Mouse (Mus musculus) embryo, embryonic 11.5 days (tissue): ENCODE measurements around the gene Mllt6.

Experiments
- DNase-seq: peaks from one replicate; pipeline ENCODE4 v3.0.0-alpha.2; 2012; ENCODE audit warnings: low read depth, low spot score

Mllt6 gene

GRCm38 (mm10) chr11:97668160-97668559 lies 4.9 kb downstream of the Mllt6 start:
- DNase-seq = no peak

- DNase-seq = no peak
Observed at GRCm38 (mm10) chr11:97669268-97669667, 6.1 kb downstream of the Mllt6 start.

- DNase-seq = no peak
Observed at GRCm38 (mm10) chr11:97669829-97670228, 6.6 kb downstream of the Mllt6 start.

- no peak for DNase-seq
Observed at GRCm38 (mm10) chr11:97670234-97671176, 7.3 kb downstream of the Mllt6 start.

- no peak for DNase-seq
Observed at GRCm38 (mm10) chr11:97671177-97671527, 7.9 kb downstream of the Mllt6 start.

GRCm38 (mm10) chr11:97673148-97673547 lies 9.9 kb downstream of the Mllt6 start:
- no peak for DNase-seq

GRCm38 (mm10) chr11:97676050-97676754 lies 13.0 kb downstream of the Mllt6 start:
- DNase-seq = no peak

- no peak for DNase-seq
Observed at GRCm38 (mm10) chr11:97677381-97677780, 14.2 kb downstream of the Mllt6 start.

- no peak for DNase-seq
Observed at GRCm38 (mm10) chr11:97677842-97678241, 14.6 kb downstream of the Mllt6 start.

- DNase-seq = no peak
Observed at GRCm38 (mm10) chr11:97678301-97678700, 15.1 kb downstream of the Mllt6 start.

- DNase-seq = no peak
Observed at GRCm38 (mm10) chr11:97680430-97680829, 17.2 kb downstream of the Mllt6 start.

- DNase-seq = no peak
Observed at GRCm38 (mm10) chr11:97682504-97683055, 19.4 kb downstream of the Mllt6 start.

- no peak for DNase-seq
Observed at GRCm38 (mm10) chr11:97684063-97684680, 21.0 kb downstream of the Mllt6 start.

- DNase-seq = no peak
Observed at GRCm38 (mm10) chr11:97684766-97685165, 21.6 kb downstream of the Mllt6 start.

GRCm38 (mm10) chr11:97685613-97686321 lies 22.6 kb downstream of the Mllt6 start, which contains the start of gene Cisd3:
Gene Cisd3 (plus strand): TSS chr11:97685826.
- DNase-seq = peak; percentile 73

- DNase-seq = no peak
Observed at GRCm38 (mm10) chr11:97686322-97686908, 23.2 kb downstream of the Mllt6 start.

- DNase-seq = no peak
Observed at GRCm38 (mm10) chr11:97687061-97687460, 23.8 kb downstream of the Mllt6 start.

- no peak for DNase-seq
Observed at GRCm38 (mm10) chr11:97689861-97690260, 26.6 kb downstream of the Mllt6 start.

- DNase-seq = no peak
Observed at GRCm38 (mm10) chr11:97694435-97694834, 31.2 kb downstream of the Mllt6 start.

- DNase-seq = no peak
Observed at GRCm38 (mm10) chr11:97694921-97695711, 31.9 kb downstream of the Mllt6 start.
